Mouse (Mus musculus): ENCODE measurements around the gene Ccnd2. TPM values are rescaled to one million over a fixed set of nuclear protein-coding genes. Genes with fewer than 3 reads are reported as not detected.
A peak's percentile ranks its signal among the peaks of the same experiment; 100 is the strongest.

Gene Ccnd2
- polyA plus RNA-seq, 1 experiment from 2014 or later: 1,100 TPM

DNA sequence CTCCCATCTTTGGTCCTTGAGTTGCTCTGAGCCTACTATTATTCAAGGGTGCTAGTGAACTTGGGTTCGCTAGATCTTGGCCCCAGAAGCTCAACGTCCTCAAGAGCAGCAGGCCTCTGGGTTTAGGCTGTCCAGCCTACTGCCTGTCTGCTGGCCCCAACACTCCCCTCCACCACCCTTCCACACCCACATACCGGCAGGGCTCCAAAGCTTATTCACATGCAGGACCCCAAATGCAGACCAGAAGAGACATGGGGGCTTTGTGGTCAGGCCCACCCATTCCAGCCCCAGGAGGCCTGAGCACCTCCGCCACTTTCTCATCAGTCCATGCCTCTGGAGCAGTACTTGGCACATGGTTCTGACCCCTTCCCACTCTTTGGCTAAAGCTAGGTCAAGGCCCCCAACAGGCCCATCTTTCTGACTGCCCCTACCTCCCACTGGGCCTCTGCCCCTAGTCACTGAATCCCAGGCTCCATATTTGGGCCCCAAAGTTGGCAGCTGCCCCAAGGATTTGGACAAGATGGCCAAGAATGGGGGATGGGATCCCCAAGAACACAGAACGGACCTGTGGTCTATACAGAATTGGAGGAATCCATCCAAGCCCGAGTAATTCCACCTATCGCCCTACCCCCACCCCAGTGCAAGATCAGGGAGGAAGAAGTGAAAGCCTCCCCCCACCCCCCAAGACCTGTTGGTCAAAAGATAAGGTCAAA lies 8.3 kb downstream of the Ccnd2 start:
- Histone ChIP-seq H3K27me3 (replicated peaks; ENCODE audit: control insufficient read depth, insufficient read depth, low read length) (no peaks in the 10 kb centered on the region), H3K9me3 (ENCODE audit: control insufficient read depth, low read length) (no peaks in the 10 kb centered on the region), H3K9ac (ENCODE audit: low read length) (no peak overlapping the region), H3K4me2 (ENCODE audit: low read length) (no peak overlapping the region), H3K27ac (ENCODE audit: low read depth) (no peak overlapping the region), H3K36me3 (ENCODE audit: control insufficient read depth, insufficient read depth, low read length) (peaks cover 89% of the 10 kb centered on the region), H3K4me3 (ENCODE audit: low read depth, low read length) (no peak overlapping the region), H3K4me1 (replicated peaks; ENCODE audit: control insufficient read depth, insufficient read depth, low read length) (peaks cover 21% of the 10 kb centered on the region)
- DNase-seq (ENCODE audit: low spot score): no peak
- WGBS: 76% methylated on average over 7 of the region's 7 CpGs
- no peak for ATAC-seq (replicated peaks; ENCODE audit: low FRiP score, low TSS enrichment, low read depth)

GRCm38 (mm10) chr6:127143124-127143520 lies 8.9 kb downstream of the Ccnd2 start:
- Histone ChIP-seq H3K4me3 (ENCODE audit: low read depth, low read length) (no peak overlapping the region), H3K27me3 (replicated peaks; ENCODE audit: control insufficient read depth, insufficient read depth, low read length) (no peaks in the 10 kb centered on the region), H3K4me1 (replicated peaks; ENCODE audit: control insufficient read depth, insufficient read depth, low read length) (peaks cover 19% of the 10 kb centered on the region), H3K9ac (ENCODE audit: low read length) (no peak overlapping the region), H3K4me2 (ENCODE audit: low read length) (no peak overlapping the region), H3K36me3 (ENCODE audit: control insufficient read depth, insufficient read depth, low read length) (peaks cover 90% of the 10 kb centered on the region), H3K27ac (ENCODE audit: low read depth) (no peak overlapping the region), H3K9me3 (ENCODE audit: control insufficient read depth, low read length) (no peaks in the 10 kb centered on the region)
- 74% methylated on average over 10 of the region's 10 CpGs for WGBS
- DNase-seq (ENCODE audit: low spot score) (peak; percentile 48), ATAC-seq (replicated peaks; ENCODE audit: low FRiP score, low TSS enrichment, low read depth) (no peak)

DNA sequence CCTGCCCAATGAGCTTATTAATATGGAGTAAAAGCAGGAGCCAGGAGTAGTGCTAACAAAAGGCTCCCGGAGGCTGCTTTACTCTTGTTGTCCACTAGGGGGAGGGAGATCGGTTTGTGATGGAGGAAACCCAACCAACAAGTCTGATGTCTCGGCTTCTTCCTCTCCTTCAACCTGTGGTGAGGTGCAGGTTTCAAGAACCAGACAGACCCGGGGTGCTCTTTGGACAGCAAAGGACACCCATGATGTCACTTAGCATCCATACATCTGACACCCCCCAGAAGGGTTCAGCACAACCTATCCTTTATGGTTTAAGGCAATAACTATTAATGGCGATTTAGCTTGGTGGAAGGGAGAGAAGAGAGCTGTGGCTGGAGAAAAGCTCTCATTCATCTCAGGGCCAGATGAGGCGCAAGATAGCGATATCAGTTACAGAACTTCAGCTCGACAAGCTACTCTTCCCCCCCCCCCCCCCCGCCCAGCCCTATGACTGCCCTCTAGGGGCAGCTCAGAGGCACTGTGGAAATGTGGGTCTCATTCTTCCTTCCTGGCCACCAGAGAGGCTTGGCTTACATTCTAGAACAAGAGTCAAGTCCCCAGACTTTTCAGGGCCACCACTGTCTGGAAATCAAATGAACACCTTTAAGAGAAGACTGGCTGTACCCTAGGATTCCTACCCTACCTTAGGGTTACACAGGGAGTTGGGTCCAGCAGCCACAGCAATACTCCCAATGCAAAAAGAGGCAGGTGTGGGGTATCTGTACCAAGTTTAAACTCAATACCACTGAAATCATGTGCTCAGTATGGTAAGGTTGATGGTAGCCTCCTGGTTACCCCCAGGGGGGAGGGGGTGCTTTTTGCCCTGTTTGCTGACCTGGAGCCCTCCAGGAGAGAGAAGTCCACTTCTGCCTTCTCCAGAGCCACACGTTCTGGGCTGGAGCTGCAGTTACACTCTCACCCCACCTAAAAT lies 9.6 kb downstream of the Ccnd2 start:
- H3K36me3 ChIP-seq (ENCODE audit: control insufficient read depth, insufficient read depth, low read length): peaks cover 93% of the 10 kb centered on the region
- H3K9ac ChIP-seq (ENCODE audit: low read length): no peak overlapping the region
- 28% methylated on average over 9 of the region's 10 CpGs for WGBS
- no peak overlapping the region for H3K4me3 ChIP-seq (ENCODE audit: low read depth, low read length)
- peak; percentile 29 for ATAC-seq (replicated peaks; ENCODE audit: low FRiP score, low TSS enrichment, low read depth)
- peak; percentile 83 for DNase-seq (ENCODE audit: low spot score)
- H3K9me3 ChIP-seq (ENCODE audit: control insufficient read depth, low read length): no peaks in the 10 kb centered on the region
- H3K4me2 ChIP-seq (ENCODE audit: low read length): no peak overlapping the region
- H3K27ac ChIP-seq (ENCODE audit: low read depth): no peak overlapping the region
- H3K27me3 ChIP-seq (replicated peaks; ENCODE audit: control insufficient read depth, insufficient read depth, low read length): no peaks in the 10 kb centered on the region
- H3K4me1 ChIP-seq (replicated peaks; ENCODE audit: control insufficient read depth, insufficient read depth, low read length): peaks cover 13% of the 10 kb centered on the region; the same call in 1 of the 2 replicates

GRCm38 (mm10) chr6:127138962-127139361 lies 13.0 kb downstream of the Ccnd2 start:
- Histone ChIP-seq H3K4me1 (replicated peaks; ENCODE audit: control insufficient read depth, insufficient read depth, low read length) (no peaks in the 10 kb centered on the region), H3K9ac (ENCODE audit: low read length) (no peak overlapping the region), H3K36me3 (ENCODE audit: control insufficient read depth, insufficient read depth, low read length) (peaks cover 94% of the 10 kb centered on the region), H3K27ac (ENCODE audit: low read depth) (no peak overlapping the region), H3K27me3 (replicated peaks; ENCODE audit: control insufficient read depth, insufficient read depth, low read length) (no peaks in the 10 kb centered on the region), H3K4me2 (ENCODE audit: low read length) (no peak overlapping the region), H3K9me3 (ENCODE audit: control insufficient read depth, low read length) (no peaks in the 10 kb centered on the region), H3K4me3 (ENCODE audit: low read depth, low read length) (no peak overlapping the region)
- WGBS: 92% methylated on average over 11 of the region's 11 CpGs
- DNase-seq (ENCODE audit: low spot score) (no peak), ATAC-seq (replicated peaks; ENCODE audit: low FRiP score, low TSS enrichment, low read depth) (no peak)

GRCm38 (mm10) chr6:127133433-127134245 lies 18.4 kb downstream of the Ccnd2 start:
- Histone ChIP-seq H3K27me3 (replicated peaks; ENCODE audit: control insufficient read depth, insufficient read depth, low read length) (no peaks in the 10 kb centered on the region), H3K4me3 (ENCODE audit: low read depth, low read length) (no peak overlapping the region), H3K4me2 (ENCODE audit: low read length) (no peak overlapping the region), H3K27ac (ENCODE audit: low read depth) (no peak overlapping the region), H3K4me1 (replicated peaks; ENCODE audit: control insufficient read depth, insufficient read depth, low read length) (0 out of 2 replicates have a peak, but pooled peaks cover 3% of the 10 kb centered on the region), H3K36me3 (ENCODE audit: control insufficient read depth, insufficient read depth, low read length) (peaks cover 93% of the 10 kb centered on the region), H3K9me3 (ENCODE audit: control insufficient read depth, low read length) (no peaks in the 10 kb centered on the region), H3K9ac (ENCODE audit: low read length) (no peak overlapping the region)
- WGBS: 66% methylated on average over 16 of the region's 16 CpGs
- DNase-seq (ENCODE audit: low spot score): no peak
- no peak for ATAC-seq (replicated peaks; ENCODE audit: low FRiP score, low TSS enrichment, low read depth)

DNA sequence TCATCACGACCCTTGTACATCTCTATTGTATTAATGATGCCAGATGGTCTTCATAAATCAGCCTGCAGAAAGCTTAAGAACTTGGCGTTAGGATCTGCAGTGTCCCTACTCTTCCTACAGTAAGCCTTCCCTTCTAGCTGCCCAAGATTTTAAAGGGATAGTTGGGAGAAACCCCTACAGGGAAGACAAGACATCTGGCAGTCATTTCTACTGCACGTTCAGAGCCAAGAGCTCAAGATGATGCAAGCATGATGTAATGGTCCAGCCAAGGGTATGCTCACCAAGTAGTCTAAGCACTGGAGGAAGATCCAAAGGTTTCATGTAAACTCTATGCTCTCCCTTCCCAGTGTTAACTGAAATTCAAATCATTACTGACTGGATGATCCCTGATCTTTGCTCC lies 19.3 kb downstream of the Ccnd2 start:
- no peak for DNase-seq (ENCODE audit: low spot score)
- no peak for ATAC-seq (replicated peaks; ENCODE audit: low FRiP score, low TSS enrichment, low read depth)

DNA sequence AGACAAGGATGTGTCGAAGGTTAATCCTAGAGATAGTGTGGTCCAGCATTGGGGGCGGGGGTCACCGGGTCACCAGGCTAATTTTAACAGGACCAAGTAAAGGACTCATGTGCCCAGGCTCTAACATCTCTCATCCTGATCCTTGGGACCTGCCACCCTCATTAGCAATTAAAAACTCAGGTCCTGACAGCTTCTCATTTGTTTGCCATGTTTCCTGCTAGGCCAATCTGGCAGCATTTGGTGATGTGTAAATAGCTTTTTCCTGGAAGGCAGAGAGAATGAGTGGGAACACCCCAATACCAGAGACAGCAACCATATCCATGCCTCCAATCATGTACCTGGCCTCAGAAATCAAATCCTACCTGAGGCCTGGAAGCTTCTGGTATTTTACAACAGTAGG lies 20.0 kb downstream of the Ccnd2 start:
- ATAC-seq (replicated peaks; ENCODE audit: low FRiP score, low TSS enrichment, low read depth): no peak

More for the DNA sequence above, 19.3 kb downstream of the Ccnd2 start:
- Histone ChIP-seq H3K4me3 (ENCODE audit: low read depth, low read length) (no peak overlapping the region), H3K9ac (ENCODE audit: low read length) (no peak overlapping the region), H3K4me1 (replicated peaks; ENCODE audit: control insufficient read depth, insufficient read depth, low read length) (0 out of 2 replicates have a peak, but pooled peaks cover 3% of the 10 kb centered on the region), H3K27me3 (replicated peaks; ENCODE audit: control insufficient read depth, insufficient read depth, low read length) (no peaks in the 10 kb centered on the region), H3K9me3 (ENCODE audit: control insufficient read depth, low read length) (no peaks in the 10 kb centered on the region), H3K27ac (ENCODE audit: low read depth) (no peak overlapping the region), H3K36me3 (ENCODE audit: control insufficient read depth, insufficient read depth, low read length) (peaks cover 93% of the 10 kb centered on the region), H3K4me2 (ENCODE audit: low read length) (no peak overlapping the region)
- WGBS: 50% methylated on average over 3 of the region's 3 CpGs

DNA sequence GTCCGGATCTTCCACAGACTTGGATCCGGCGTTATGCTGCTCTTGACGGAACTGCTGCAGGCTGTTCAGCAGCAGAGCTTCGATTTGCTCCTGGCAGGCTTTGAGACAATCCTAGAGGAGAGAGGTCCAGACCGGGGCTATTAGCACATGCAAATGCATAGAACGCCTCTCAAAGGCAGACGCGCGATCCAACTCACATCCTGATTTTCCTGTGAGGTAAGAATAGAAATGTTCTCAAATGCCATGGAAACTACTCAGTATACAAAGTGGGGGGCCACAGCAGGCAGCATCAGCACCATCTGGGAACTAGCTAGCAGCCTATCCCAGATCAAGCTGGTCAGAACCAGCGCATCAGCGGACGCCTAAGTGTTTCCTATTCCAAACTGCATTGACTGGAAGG lies 21.6 kb downstream of the Ccnd2 start:
- no peaks in the 10 kb centered on the region for H3K9me3 ChIP-seq (ENCODE audit: control insufficient read depth, low read length)
- H3K4me3 ChIP-seq (ENCODE audit: low read depth, low read length): no peak overlapping the region
- H3K4me2 ChIP-seq (ENCODE audit: low read length): no peak overlapping the region
- ATAC-seq (replicated peaks; ENCODE audit: low FRiP score, low TSS enrichment, low read depth) (no peak), DNase-seq (ENCODE audit: low spot score) (no peak)
- WGBS: 83% methylated on average over 13 of the region's 13 CpGs
- no peaks in the 10 kb centered on the region for H3K27me3 ChIP-seq (replicated peaks; ENCODE audit: control insufficient read depth, insufficient read depth, low read length)
- peaks cover 85% of the 10 kb centered on the region for H3K36me3 ChIP-seq (ENCODE audit: control insufficient read depth, insufficient read depth, low read length)
- 0 out of 2 replicates have a peak, but pooled peaks cover 3% of the 10 kb centered on the region for H3K4me1 ChIP-seq (replicated peaks; ENCODE audit: control insufficient read depth, insufficient read depth, low read length)
- no peak overlapping the region for H3K9ac ChIP-seq (ENCODE audit: low read length)
- no peak overlapping the region for H3K27ac ChIP-seq (ENCODE audit: low read depth)

More for the DNA sequence above, 20.0 kb downstream of the Ccnd2 start:
- no peak overlapping the region for H3K9ac ChIP-seq (ENCODE audit: low read length)
- 0 out of 2 replicates have a peak, but pooled peaks cover 3% of the 10 kb centered on the region for H3K4me1 ChIP-seq (replicated peaks; ENCODE audit: control insufficient read depth, insufficient read depth, low read length)
- no peaks in the 10 kb centered on the region for H3K27me3 ChIP-seq (replicated peaks; ENCODE audit: control insufficient read depth, insufficient read depth, low read length)
- no peak overlapping the region for H3K4me2 ChIP-seq (ENCODE audit: low read length)
- whole genome bisulfite sequencing: 57% methylated on average over 3 of the region's 3 CpGs
- no peak overlapping the region for H3K4me3 ChIP-seq (ENCODE audit: low read depth, low read length)
- H3K27ac ChIP-seq (ENCODE audit: low read depth): no peak overlapping the region
- no peak for DNase-seq (ENCODE audit: low spot score)
- peaks cover 93% of the 10 kb centered on the region for H3K36me3 ChIP-seq (ENCODE audit: control insufficient read depth, insufficient read depth, low read length)
- no peaks in the 10 kb centered on the region for H3K9me3 ChIP-seq (ENCODE audit: control insufficient read depth, low read length)

All from intestine, embryonic 14.5 days (tissue).